Mouse (Mus musculus) heart, embryonic 13.5 days (tissue): ENCODE measurements around the gene Hspbp1. TPM values are rescaled to one million over a fixed set of nuclear protein-coding genes. Genes with fewer than 3 reads are reported as not detected.

Experiments
- ATAC-seq: fragments of 200-750 bp; cut with Nextera tagmentation; 2 replicates; pipeline ENCODE4 v1.8.0; 2017; ENCODE audit warnings: moderate TSS enrichment; ENCODE audit not compliant: insufficient number of reproducible peaks, low FRiP score, low TSS enrichment; ENCODE audit errors: extremely low read depth
- H3K27ac ChIP-seq: fragments of 300-500 bp; sonication (generic); replicated peaks from 2 replicates; pipeline ENCODE4 v1.5.1; 2015; ENCODE audit warnings: moderate library complexity, mild to moderate bottlenecking, inconsistent platforms
- H3K27me3 ChIP-seq: fragments of 300-500 bp; sonication (generic); replicated peaks from 2 replicates; pipeline ENCODE4 v1.6.1; 2015; ENCODE audit warnings: mild to moderate bottlenecking, inconsistent platforms
- H3K36me3 ChIP-seq: fragments of 300-500 bp; sonication (generic); 2 replicates; pipeline ENCODE4 v1.6.1; 2015; ENCODE audit warnings: mild to moderate bottlenecking, inconsistent platforms
- H3K4me1 ChIP-seq: fragments of 300-500 bp; sonication (generic); 2 replicates; pipeline ENCODE4 v1.6.1; 2015; ENCODE audit warnings: inconsistent platforms
- H3K4me2 ChIP-seq: fragments of 300-500 bp; sonication (generic); 2 replicates; pipeline ENCODE4 v1.6.1; 2015; ENCODE audit warnings: inconsistent platforms, mild to moderate bottlenecking, moderate library complexity
- H3K4me3 ChIP-seq: fragments of 300-500 bp; sonication (generic); 2 replicates; pipeline ENCODE4 v1.5.1; 2015; ENCODE audit warnings: moderate library complexity, mild to moderate bottlenecking, inconsistent platforms
- H3K9ac ChIP-seq: fragments of 300-500 bp; sonication (generic); 2 replicates; pipeline ENCODE4 v1.6.1; 2015; ENCODE audit warnings: inconsistent platforms, mild to moderate bottlenecking, moderate library complexity
- H3K9me3 ChIP-seq: fragments of 300-500 bp; sonication (generic); 2 replicates; pipeline ENCODE4 v1.6.1; 2016; ENCODE audit warnings: inconsistent platforms
- WGBS: fragments of 180-500 bp; shearing (Covaris S2); methylation state at CpG from one replicate; pipeline ENCODE4 v1.1.7; 2015; ENCODE audit warnings: mixed read lengths; 5-methylcytosine and 5-hydroxymethylcytosine counted together
- polyA plus RNA-seq: library from polyadenylated mRNA; unstranded; fragments of >200 nt; fragmentation: Nextera tagmentation; extraction: Ambion mirVana; gene quantifications from 2 replicates; pipeline ENCODE4 v1.2.1, GENCODE M21; 2015

Gene Hspbp1
- polyA plus RNA-seq, 1 experiment from 2014 or later = 74.0 TPM

DNA sequence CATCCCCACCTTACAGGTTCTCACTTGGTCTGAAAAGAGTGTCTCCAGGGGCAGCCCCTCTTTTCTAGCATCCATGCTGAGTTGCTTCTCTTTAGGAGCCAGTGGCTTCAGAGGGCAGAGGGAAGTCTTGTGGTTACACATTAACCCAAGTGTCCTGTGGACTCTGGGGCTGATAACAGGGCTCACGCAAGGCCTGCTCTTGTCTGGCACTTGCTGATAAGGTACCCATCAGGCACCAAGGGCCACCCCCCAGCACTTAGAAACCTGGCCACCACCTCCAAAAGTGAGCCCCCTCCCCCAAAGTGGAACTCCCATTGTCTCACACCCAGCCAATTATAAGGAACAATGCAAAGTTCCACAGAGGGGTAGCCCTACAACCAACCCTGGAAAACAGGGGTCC is 54.7 kb downstream of the Hspbp1 start:
- Histone ChIP-seq H3K9me3 (no peaks in the 10 kb centered on the region), H3K27me3 (no peaks in the 10 kb centered on the region), H3K4me1 (no peaks in the 10 kb centered on the region), H3K9ac (no peak overlapping the region), H3K4me3 (peak overlapping the region; percentile 32), H3K4me2 (peak overlapping the region; percentile 55), H3K36me3 (peaks cover 68% of the 10 kb centered on the region), H3K27ac (peak overlapping the region; percentile 55)
- WGBS = 35% methylated on average over 1 of the region's 1 CpGs
- ATAC-seq = peak; percentile 47; the same call in 1 of the 2 replicates

DNA sequence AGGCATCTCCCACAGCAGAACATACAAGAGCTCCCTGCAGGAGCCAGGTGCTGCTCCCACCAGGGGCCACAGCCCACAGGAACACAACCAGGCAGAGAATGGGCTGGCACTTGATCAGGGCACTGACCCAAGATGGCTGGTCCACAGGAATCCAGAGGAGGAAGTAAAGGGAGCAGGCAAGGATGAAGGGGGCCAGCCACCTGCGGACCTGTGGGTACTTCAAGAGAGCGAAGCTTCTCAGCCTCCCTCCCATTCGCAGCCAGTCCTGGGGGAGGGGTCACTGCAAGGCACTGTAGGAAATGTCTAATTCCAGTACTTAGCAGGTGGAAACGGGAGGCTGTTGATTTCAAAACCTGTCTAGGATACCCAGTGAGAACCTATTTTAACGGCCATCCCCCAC is 55.3 kb downstream of the Hspbp1 start:
- H3K4me1 ChIP-seq = no peaks in the 10 kb centered on the region
- H3K9me3 ChIP-seq = no peaks in the 10 kb centered on the region
- ATAC-seq = no peak
- peaks cover 63% of the 10 kb centered on the region for H3K36me3 ChIP-seq
- WGBS = 79% methylated on average over 5 of the region's 5 CpGs
- peak overlapping the region; percentile 56 for H3K9ac ChIP-seq
- peak overlapping the region; percentile 32 for H3K4me3 ChIP-seq
- peak overlapping the region; percentile 55 for H3K4me2 ChIP-seq
- no peaks in the 10 kb centered on the region for H3K27me3 ChIP-seq
- H3K27ac ChIP-seq = peak overlapping the region; percentile 55

DNA sequence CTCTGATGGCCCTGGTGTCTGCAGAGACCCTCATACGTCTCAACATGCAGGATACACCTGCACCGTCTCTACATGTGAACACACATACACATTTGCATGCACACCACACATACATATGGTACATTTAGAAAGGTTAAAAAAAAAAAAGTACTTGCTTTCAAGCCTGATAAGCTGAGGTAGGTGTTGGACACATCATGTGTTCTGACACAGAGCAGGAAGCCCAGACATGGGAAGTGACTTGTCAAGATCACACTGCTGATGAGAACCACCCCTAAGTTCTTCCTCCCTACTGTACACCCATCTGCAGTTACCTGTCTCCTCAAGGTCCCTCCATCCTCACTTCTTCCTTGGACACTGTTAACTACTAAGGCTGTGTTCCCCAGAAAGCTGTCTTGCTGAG is 58.9 kb downstream of the Hspbp1 start:
- Histone ChIP-seq H3K9ac (no peak overlapping the region), H3K36me3 (peaks cover 28% of the 10 kb centered on the region), H3K4me2 (no peak overlapping the region), H3K9me3 (no peaks in the 10 kb centered on the region), H3K27ac (no peak overlapping the region), H3K4me3 (no peak overlapping the region), H3K27me3 (no peaks in the 10 kb centered on the region), H3K4me1 (no peaks in the 10 kb centered on the region)
- 84% methylated on average over 2 of the region's 2 CpGs for WGBS
- no peak for ATAC-seq

DNA sequence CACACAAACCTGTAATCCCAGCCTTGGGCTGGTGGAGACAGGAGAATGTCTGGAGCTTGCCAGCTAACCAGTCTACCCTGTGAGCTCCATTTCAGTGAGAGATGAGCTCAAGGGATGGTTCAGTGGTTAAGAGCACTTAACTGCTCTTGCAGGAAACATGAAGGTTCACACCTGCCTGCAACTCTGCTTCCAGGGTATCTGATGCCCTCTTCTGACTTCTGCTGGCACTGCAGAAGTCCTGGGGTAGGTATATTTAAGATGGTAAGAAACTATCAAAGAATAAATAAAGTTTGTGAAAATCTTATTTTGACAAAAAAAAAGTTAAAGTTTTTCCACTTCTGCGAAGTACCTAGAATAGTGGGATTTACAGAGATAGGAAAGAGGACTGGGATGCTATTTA is 60.5 kb downstream of the Hspbp1 start:
- 35% methylated on average over 1 of the region's 1 CpGs for WGBS
- Histone ChIP-seq H3K4me3 (no peak overlapping the region), H3K27me3 (no peaks in the 10 kb centered on the region), H3K4me1 (no peaks in the 10 kb centered on the region), H3K27ac (no peak overlapping the region), H3K9ac (no peak overlapping the region), H3K9me3 (no peaks in the 10 kb centered on the region), H3K4me2 (no peak overlapping the region), H3K36me3 (peaks cover 14% of the 10 kb centered on the region)
- no peak for ATAC-seq

DNA sequence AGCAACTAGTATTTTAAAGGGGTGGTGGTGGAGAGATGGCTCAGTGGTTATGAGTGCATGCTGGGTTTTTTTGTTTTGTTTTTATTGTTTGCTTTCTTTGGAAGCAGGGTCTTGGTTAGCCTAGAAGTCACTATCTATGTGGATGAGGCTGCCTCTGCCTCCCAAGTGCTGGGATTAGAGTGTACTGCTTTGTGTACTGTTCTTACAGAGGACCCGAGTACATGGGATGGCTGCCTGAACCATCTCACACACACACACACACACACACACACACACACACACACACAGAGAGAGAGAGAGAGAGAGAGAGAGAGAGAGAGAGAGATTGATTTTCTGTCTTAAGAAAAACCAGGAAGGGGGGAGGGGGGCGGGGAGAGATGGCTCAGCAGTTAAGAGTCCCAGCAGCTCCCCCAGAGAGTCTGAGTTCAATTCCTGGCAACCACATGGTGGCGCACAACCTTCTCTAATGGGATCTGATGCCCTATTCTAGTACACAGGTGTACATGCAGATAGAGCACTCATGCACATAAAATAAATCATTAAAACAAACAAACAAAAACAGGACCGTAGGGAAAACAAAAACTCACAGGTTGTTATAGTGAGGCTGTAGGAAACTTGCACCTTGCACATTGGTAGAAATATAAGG is 61.2 kb downstream of the Hspbp1 start:
- Histone ChIP-seq H3K4me3 (no peak overlapping the region), H3K4me2 (no peak overlapping the region), H3K9ac (no peak overlapping the region), H3K36me3 (peaks cover 8% of the 10 kb centered on the region), H3K27me3 (no peaks in the 10 kb centered on the region), H3K27ac (no peak overlapping the region), H3K4me1 (no peaks in the 10 kb centered on the region), H3K9me3 (no peaks in the 10 kb centered on the region)
- WGBS = 23% methylated on average over 3 of the region's 4 CpGs
- ATAC-seq = no peak

DNA sequence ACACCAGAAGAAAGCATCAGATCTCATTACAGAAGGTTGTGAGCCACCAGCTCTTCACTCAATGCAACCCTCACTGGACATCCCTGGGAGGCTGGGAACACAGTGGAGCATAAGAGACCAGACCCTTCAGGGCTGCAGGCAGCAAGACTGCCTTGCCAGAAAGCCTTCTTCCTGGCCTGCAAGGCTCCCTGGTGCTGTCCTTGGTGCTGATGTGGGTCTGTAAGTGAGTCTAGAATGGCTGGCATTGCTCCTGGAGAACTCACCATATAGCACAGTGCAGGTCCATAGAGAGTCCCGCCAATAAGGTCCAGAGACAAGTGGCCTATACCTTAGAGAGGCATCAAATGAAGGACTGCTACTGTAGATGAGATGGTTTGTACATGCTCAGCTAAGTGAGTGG is 64.9 kb downstream of the Hspbp1 start:
- no peak overlapping the region for H3K4me3 ChIP-seq
- no peak overlapping the region for H3K9ac ChIP-seq
- H3K27ac ChIP-seq = no peak overlapping the region
- H3K27me3 ChIP-seq = no peaks in the 10 kb centered on the region
- H3K36me3 ChIP-seq = no peaks in the 10 kb centered on the region
- H3K4me2 ChIP-seq = no peak overlapping the region
- 25% methylated on average over 1 of the region's 1 CpGs for WGBS
- no peak for ATAC-seq
- no peaks in the 10 kb centered on the region for H3K4me1 ChIP-seq
- no peaks in the 10 kb centered on the region for H3K9me3 ChIP-seq

DNA sequence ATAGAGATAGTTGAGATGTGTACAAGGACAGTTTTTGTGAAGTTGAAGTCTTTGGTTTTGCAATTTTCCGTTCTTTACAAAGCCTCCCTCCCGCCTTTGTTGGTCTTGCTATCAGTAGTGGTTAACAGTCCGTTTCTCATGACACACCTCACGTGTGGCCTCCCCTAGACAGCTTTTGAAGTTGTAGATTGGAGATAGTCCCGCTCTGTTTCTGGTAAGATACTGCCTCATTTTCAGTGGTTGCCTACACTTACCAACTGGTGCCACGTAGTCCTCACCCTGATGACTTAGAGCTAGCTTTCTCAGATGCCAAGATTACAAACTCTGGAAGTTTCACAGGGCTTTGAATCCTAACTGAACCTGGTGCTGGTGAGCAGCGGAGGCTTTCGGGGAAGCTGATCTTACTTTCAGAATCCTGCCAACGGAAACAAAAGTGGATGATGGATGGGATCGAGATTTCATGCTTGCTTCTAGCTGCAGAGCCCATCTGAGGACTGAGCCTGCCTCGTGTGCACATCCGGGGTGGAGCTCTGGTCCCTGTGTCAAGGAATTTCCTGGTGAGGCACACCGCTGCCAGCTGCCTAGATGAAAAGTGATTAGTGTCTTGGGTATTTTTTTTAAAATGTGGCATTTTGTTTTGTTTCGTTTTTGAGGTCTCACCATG is 71.0 kb downstream of the Hspbp1 start:
- Histone ChIP-seq H3K9me3 (no peaks in the 10 kb centered on the region), H3K4me2 (no peak overlapping the region), H3K36me3 (no peaks in the 10 kb centered on the region), H3K4me1 (no peaks in the 10 kb centered on the region), H3K27me3 (no peaks in the 10 kb centered on the region), H3K27ac (no peak overlapping the region), H3K9ac (no peak overlapping the region), H3K4me3 (no peak overlapping the region)
- ATAC-seq = no peak
- WGBS = 60% methylated on average over 14 of the region's 14 CpGs

DNA sequence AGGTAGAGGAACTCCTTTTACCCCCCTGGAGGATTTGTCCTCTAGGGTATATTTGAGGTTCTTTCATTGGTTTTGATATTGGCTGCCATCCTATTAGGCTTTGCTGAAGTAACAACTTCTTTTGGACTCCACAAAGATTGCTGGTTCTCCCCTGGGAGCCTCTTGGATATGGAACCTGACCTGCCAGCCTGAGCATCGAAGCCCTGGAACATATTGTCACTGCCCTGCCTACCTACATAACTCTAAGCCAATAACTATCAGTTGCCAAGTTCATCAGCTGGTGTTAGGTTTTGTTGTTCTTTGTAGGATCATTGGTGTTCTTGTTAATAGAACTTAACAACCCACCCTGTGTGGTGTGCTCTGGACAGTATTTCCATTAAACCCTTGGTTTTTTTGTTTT is 71.9 kb downstream of the Hspbp1 start:
- no peaks in the 10 kb centered on the region for H3K4me1 ChIP-seq
- H3K36me3 ChIP-seq = no peaks in the 10 kb centered on the region
- H3K27me3 ChIP-seq = no peaks in the 10 kb centered on the region
- H3K27ac ChIP-seq = no peak overlapping the region
- H3K9me3 ChIP-seq = no peaks in the 10 kb centered on the region
- no peak for ATAC-seq
- H3K4me2 ChIP-seq = no peak overlapping the region
- 75% methylated on average over 1 of the region's 1 CpGs for WGBS
- no peak overlapping the region for H3K4me3 ChIP-seq
- no peak overlapping the region for H3K9ac ChIP-seq

DNA sequence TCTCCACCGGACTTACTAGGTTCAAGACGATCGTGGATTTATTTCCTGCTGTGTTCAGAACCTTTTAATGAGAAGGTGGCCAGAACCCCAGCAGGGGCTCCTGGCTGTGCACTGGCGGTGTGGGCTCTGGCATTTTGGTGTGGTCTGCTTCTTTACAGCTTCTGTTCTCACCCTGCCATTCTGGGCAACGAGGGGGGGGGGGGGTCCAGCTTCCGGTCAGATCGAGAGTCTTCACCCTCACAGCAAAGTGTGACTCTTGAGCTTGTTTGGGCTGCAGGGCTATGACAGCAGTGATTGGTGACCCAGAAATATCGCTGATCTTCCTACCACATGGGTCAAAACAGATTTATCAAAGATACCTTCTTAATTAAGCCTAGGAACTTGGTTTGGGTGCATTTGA is 72.5 kb downstream of the Hspbp1 start:
- Histone ChIP-seq H3K4me1 (no peaks in the 10 kb centered on the region), H3K4me2 (no peak overlapping the region), H3K36me3 (no peaks in the 10 kb centered on the region), H3K9me3 (no peaks in the 10 kb centered on the region), H3K27ac (no peak overlapping the region), H3K4me3 (no peak overlapping the region), H3K27me3 (no peaks in the 10 kb centered on the region), H3K9ac (no peak overlapping the region)
- 50% methylated on average over 8 of the region's 8 CpGs for WGBS
- ATAC-seq = no peak

DNA sequence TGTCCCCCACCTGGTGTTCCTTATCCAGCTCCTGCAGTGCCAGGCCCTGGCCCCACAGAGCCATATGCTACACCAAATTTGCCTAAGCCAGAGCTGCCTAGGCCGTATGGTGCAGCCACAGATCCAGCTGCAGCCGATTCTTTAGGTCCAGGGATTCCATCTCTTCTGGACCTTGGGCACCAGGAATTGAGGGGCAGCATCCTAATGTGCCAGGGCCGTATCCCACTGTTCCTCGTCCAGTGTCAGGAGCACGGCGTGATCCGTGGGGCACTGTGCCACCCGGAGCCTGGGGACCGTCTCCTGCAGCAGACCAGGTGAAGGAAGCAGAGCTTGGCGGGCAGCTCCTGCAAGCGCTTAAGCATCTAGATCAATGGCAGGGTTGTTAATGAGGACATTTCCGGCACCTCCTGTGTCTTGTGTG is 72.9 kb downstream of the Hspbp1 start:
- H3K4me1 ChIP-seq = no peaks in the 10 kb centered on the region
- no peaks in the 10 kb centered on the region for H3K36me3 ChIP-seq
- ATAC-seq = no peak
- no peak overlapping the region for H3K4me2 ChIP-seq
- no peak overlapping the region for H3K27ac ChIP-seq
- H3K27me3 ChIP-seq = no peaks in the 10 kb centered on the region
- no peak overlapping the region for H3K9ac ChIP-seq
- WGBS = 64% methylated on average over 12 of the region's 12 CpGs
- H3K9me3 ChIP-seq = no peaks in the 10 kb centered on the region
- H3K4me3 ChIP-seq = no peak overlapping the region

DNA sequence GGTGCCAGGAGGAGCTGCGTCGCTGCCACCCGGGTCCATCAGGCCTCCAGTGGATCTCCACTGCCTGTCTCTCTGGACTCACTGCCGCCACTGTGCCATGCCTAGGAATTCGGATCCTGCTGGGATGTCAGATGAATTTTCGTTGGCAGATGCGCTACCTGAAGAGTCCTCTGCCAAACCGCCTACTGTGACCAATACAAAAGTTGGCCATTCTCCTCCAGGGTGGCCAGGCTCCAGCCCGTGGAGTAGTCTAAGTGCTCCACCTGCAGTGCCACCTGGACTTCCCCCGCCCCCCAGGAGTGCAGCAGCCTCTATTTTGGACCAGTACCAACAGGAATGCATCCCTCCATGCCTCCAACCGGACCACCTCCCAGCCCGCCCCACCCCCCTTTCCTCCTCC is 73.4 kb downstream of the Hspbp1 start:
- Histone ChIP-seq H3K9me3 (no peaks in the 10 kb centered on the region), H3K4me3 (no peak overlapping the region), H3K27ac (no peak overlapping the region), H3K4me1 (no peaks in the 10 kb centered on the region), H3K36me3 (no peaks in the 10 kb centered on the region), H3K4me2 (no peak overlapping the region), H3K27me3 (no peaks in the 10 kb centered on the region), H3K9ac (no peak overlapping the region)
- ATAC-seq = no peak
- 72% methylated on average over 12 of the region's 12 CpGs for WGBS
